Mouse (Mus musculus) brain, embryonic 14.5 days (tissue): ENCODE results near the gene Nup62. TPM values are rescaled to one million over a fixed set of nuclear protein-coding genes. Genes with fewer than 3 reads are reported as not detected.

Source experiments
- DNase-seq: peaks from one replicate; pipeline ENCODE4 v3.0.0-alpha.2; 2011; ENCODE audit warnings: low read depth
- CTCF ChIP-seq: fragments of 200-500 bp; IDR thresholded peaks from 2 replicates; pipeline ENCODE4 v1.5.1; 2012; ENCODE audit warnings: inconsistent platforms, mild to moderate bottlenecking, moderate library complexity, borderline replicate concordance; ENCODE audit not compliant: insufficient read depth, insufficient read length; ENCODE audit errors: extremely low read depth
- POLR2A ChIP-seq: fragments of 200-500 bp; IDR thresholded peaks from 2 replicates; pipeline ENCODE4 v1.6.1; 2012; ENCODE audit warnings: mild to moderate bottlenecking, inconsistent platforms, borderline replicate concordance; ENCODE audit not compliant: poor library complexity, insufficient read depth, insufficient read length, severe bottlenecking; ENCODE audit errors: extremely low read depth
- polyA plus RNA-seq: library from polyadenylated mRNA; depleted of rRNA; stranded (reverse); fragments of >200 nt; gene quantifications from 2 replicates; pipeline ENCODE4 v1.2.3, GENCODE M21; 2012

Gene Nup62
- polyA plus RNA-seq, 1 experiment, result 73.9 TPM

GRCm38 (mm10) chr7:44840426-44840825 is 24.5 kb downstream of the Nup62 start:
- TF ChIP-seq POLR2A, result no peak
- no peak for TF ChIP-seq CTCF
- no peak for DNase-seq

DNA sequence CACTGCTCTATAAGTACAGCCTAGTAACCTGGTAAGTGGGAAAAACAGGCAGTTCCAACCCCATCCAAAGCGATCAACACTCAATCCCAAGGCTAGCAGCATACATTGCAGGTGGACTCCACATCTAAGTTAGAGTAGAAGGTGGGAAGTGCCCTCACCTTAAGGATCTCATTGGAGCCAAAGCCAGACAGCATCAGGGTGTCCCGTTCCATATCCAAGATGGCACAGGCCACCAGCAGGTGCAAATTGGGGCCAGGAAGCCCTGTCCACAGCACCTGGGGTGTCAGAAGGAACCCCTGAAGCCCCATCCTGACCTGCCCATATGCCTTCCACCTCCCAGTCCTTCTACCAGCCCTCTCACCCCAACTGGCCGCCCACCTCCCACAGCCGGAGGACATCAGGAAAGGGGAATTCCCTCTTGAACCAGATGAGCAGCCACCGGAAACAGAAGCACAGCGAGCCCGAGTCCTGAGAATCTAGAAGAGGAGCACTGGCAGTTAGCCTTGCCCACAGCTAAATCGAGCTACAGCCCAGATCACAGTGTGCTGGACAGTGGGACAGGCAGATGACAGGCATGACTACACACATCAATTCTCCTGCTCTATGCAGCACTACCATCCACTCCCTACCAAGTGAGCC is 26.1 kb downstream of the Nup62 start:
- DNase-seq, result no peak
- TF ChIP-seq CTCF, result no peak
- TF ChIP-seq POLR2A, result no peak

DNA sequence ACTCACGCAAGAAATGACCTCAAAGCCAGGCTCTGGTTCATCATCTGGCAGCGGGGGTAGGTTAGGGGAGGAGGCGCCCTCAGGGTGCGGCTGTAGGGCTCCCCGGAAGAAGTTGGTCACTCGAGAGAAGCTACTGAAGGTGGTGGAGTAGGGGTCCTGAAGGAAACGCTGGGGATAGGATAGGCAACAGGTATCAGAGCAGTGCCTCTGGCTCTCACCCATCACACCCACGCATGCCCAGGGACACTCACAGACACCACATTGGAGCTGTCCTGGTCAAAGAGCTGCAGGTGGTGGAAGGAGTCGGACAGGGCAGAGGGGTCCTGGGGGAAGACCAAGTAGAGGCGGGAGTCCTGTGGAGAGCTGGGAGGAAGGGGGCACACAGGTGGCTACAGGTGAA is 29.1 kb downstream of the Nup62 start:
- TF ChIP-seq CTCF (no peak), POLR2A (no peak)

DNA sequence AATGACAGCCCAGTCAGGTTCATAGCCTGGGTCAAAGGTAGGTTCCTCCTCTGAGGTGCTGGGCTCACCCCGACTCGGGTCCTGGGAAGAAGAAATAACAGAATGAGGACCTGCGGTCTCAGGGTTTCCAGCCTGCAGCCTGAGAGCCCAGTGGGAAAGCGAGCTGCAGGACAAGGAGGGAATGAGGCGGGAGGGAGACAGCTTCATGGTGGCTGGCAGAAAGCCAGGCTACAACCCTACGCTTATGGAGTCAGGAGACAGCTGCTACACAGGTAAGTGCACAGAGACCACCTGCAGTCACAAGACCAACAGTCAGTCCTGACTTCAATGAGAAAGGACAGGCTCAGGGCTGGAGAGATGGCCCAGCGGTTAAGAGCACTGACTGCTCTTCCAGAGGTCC is 30.9 kb downstream of the Nup62 start:
- DNase-seq, result no peak
- no peak for TF ChIP-seq CTCF
- no peak for TF ChIP-seq POLR2A

More for the DNA sequence above, 29.1 kb downstream of the Nup62 start:
- no peak for DNase-seq

- no peak for DNase-seq
- TF ChIP-seq CTCF (no peak), POLR2A (no peak)
Observed at GRCm38 (mm10) chr7:44847772-44848171, 31.9 kb downstream of the Nup62 start.

GRCm38 (mm10) chr7:44848561-44849415 is 32.9 kb downstream of the Nup62 start, which contains the start of the genes Akt1s1 and Tbc1d17:
Gene Akt1s1, plus strand, starts transcription at chr7:44848991.
Gene Tbc1d17, minus strand, starts transcription at chr7:44849079.
- DNase-seq, result peak; percentile 100
- peak; percentile 64; the same call in 1 of the 2 replicates for TF ChIP-seq POLR2A
- no peak for TF ChIP-seq CTCF

GRCm38 (mm10) chr7:44849416-44850111 is 33.7 kb downstream of the Nup62 start:
- TF ChIP-seq CTCF (no peak), POLR2A (0 out of 2 replicates have a peak, but pooled peaks have one; percentile 26)
- DNase-seq, result peak; percentile 98

DNA sequence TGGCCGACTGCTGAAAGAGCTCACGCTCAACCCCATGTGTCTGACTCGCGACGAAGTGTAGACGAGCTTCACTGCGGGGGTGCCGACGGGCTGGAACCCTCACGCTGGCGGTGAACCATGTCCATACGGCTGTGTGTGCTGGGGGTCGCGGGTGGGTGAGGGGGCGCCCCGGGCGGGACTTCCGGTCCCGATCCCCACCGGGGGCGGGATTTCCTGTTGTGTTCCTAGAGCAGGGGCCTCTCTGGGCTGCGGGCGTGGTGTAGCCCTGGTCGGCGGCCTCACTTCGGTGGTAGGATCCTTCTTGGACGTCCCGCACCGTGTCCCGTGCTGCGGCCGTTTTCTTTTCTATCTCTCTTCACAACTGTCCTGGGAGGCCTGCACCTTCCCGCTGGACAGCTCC is 34.3 kb downstream of the Nup62 start:
- peak; percentile 88 for DNase-seq
- no peak for TF ChIP-seq POLR2A
- TF ChIP-seq CTCF, result no peak

- no peak for TF ChIP-seq POLR2A
- TF ChIP-seq CTCF, result no peak
- no peak for DNase-seq
Observed at GRCm38 (mm10) chr7:44850789-44851624, 35.1 kb downstream of the Nup62 start.

DNA sequence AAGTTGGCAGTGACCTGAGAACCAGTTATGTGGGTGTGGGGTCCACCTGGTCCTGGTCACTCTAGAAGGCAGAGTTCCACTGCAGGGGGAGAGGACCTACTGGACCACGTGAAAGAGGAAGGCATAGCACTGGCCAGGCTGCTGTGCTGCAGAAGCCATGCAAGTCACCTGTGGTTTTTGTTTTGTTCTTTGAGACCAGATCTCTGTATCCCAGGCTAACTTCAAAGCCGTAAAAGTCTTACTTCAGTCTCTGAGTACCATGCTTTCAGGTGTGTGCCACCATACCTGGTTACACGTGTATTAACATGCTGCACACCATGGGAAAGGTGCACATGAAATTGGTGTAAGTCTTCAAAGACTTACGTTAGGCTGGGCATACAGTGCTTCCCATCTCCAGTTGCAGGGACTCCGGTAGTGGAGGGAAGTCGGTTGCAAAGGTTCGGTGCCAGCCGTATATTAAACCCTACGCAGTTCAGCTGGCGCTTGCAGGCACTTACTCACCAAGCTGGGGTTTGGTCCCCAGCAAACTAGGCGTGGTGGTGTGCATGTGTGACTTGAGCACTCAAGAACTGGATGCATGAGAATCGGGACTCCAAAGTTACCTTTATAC is 35.8 kb downstream of the Nup62 start:
- TF ChIP-seq CTCF (no peak), POLR2A (no peak)
- no peak for DNase-seq

DNA sequence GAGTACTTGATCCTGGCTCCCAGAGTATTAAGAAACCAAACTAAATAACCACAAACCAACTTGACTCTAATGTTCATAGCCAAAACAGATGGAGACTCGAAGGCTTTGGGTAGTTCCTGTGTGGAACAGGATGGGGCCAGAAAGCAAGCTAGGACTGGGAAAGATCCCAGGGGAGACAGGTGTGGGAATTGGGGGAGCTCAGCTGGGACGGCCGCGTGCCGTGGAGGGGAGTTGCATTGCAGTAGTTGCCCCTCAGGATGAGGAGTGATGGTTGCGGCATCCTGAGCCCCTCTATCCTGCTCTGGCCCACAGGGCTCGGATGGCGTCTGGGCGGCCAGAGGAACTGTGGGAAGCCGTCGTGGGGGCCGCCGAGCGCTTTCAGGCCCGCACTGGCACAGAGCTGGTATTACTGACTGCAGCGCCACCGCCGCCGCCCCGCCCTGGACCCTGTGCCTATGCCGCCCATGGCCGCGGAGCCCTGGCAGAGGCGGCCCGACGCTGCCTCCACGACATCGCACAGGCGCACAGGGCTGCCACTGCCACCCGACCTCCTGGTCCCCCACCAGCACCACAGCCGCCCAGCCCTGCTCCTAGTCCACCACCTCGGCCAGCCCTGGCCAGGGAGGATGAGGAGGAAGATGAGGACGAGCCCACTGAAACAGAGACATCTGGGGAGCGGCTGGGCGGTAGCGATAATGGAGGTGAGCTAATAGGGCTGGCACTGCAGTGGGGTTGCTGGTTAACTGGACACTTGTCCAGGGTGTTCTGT is 36.6 kb downstream of the Nup62 start:
- TF ChIP-seq POLR2A (no peak), CTCF (no peak)
- DNase-seq, result no peak
